21 mouse cellular contexts compared by ENCODE assay signal in the genomic region with DNA sequence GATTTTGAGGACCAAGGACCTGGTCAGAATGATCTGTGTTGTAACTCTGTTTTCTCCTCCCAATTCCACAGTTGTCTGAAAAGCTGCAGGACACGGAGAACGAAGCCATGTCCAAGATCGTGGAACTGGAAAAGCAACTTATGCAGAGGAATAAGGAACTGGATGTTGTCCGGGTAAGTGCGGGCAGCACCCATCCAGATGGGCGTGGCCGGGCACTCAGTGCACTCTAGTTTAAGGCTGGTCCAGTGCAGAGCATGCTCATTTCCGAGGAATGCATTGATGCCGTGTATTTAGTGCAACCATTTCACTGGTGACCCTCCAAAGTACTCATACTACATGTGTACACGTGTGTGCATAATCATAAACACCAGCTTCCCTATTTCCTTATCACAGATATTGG.
DNase-seq lines count a peak whose midpoint lies in the region; ATAC-seq lines count a peak whose summit lies in the region.
"Had no signal": no experiment of that assay in that cellular context is flagged by ENCODE, and none has a peak within 500 bp of the region (broad histone marks: within the 10 kb centered on the region; RNA-seq: fewer than 3 reads in every experiment).

No protein-coding gene starts in this region.

- H3K4me1 ChIP-seq in forebrain, embryonic 13.5 days = peaks cover 1% of the 10 kb centered on the region; the same call in 1 of the 2 replicates
- no peaks in the 10 kb centered on the region for H3K4me1 ChIP-seq in forebrain, embryonic 10.5 days
- no peaks in the 10 kb centered on the region for H3K4me1 ChIP-seq in intestine, embryonic 14.5 days (replicated peaks; ENCODE audit: control insufficient read depth, insufficient read depth, low read length)
- no peaks in the 10 kb centered on the region for H3K4me1 ChIP-seq in intestine, embryonic 15.5 days (replicated peaks)
- H3K4me1 ChIP-seq in forebrain, embryonic 16.5 days (replicated peaks; ENCODE audit: control insufficient read depth, insufficient read depth, low read length) = peaks cover 7% of the 10 kb centered on the region; the same call in 1 of the 2 replicates
- H3K4me1 ChIP-seq: embryonic facial prominence, embryonic 13.5 days; heart, embryonic 12.5 days had no signal

- no peak for DNase-seq in forebrain, embryonic 10.5 days (ENCODE audit: extremely low spot score, low spot score)
- DNase-seq in intestine, embryonic 14.5 days (ENCODE audit: low spot score) = peak; percentile 32
- peak; percentile 34 for DNase-seq in lung, postnatal 36 days
- DNase-seq in adrenal gland, postnatal 14 days = no peak
- no peak for DNase-seq in ovary, postnatal 10 days (ENCODE audit: low spot score)
- DNase-seq: adrenal gland, postnatal 10 days; B cell, adult 2 months; cerebellum, adult 18-20 months; cerebellum, adult 9-11 months; cerebellum, postnatal 36 days; gastrocnemius, postnatal 10 days; heart, postnatal 36 days had no signal

- peak; percentile 11; the same call in 1 of the 2 replicates for ATAC-seq in forebrain, embryonic 13.5 days
- ATAC-seq in intestine, embryonic 14.5 days (replicated peaks; ENCODE audit: low FRiP score, low TSS enrichment, low read depth) = no peak
- no peak for ATAC-seq in intestine, embryonic 15.5 days
- ATAC-seq in forebrain, embryonic 16.5 days = peak; percentile 13; the same call in 1 of the 2 replicates
- ATAC-seq: CD4-positive, CD25-positive, alpha-beta regulatory T cell, adult 4 months; hindbrain, embryonic 16.5 days; intestine, embryonic 16.5 days had no signal

- H3K4me2 ChIP-seq in forebrain, embryonic 13.5 days = no peak overlapping the region
- H3K4me2 ChIP-seq in intestine, embryonic 14.5 days (ENCODE audit: low read length) = no peak overlapping the region
- no peak overlapping the region for H3K4me2 ChIP-seq in intestine, embryonic 15.5 days (replicated peaks)
- no peak overlapping the region for H3K4me2 ChIP-seq in forebrain, embryonic 16.5 days (ENCODE audit: low read length)
- H3K4me2 ChIP-seq: embryonic facial prominence, embryonic 13.5 days; heart, embryonic 12.5 days had no signal

- no peaks in the 10 kb centered on the region for H3K27me3 ChIP-seq in forebrain, embryonic 13.5 days
- H3K27me3 ChIP-seq in forebrain, embryonic 10.5 days (ENCODE audit: poor library complexity, severe bottlenecking) = no peaks in the 10 kb centered on the region
- no peaks in the 10 kb centered on the region for H3K27me3 ChIP-seq in intestine, embryonic 14.5 days (replicated peaks; ENCODE audit: control insufficient read depth, insufficient read depth, low read length)
- H3K27me3 ChIP-seq in intestine, embryonic 15.5 days (replicated peaks) = no peaks in the 10 kb centered on the region
- H3K27me3 ChIP-seq in forebrain, embryonic 16.5 days (replicated peaks; ENCODE audit: control insufficient read depth, insufficient read depth, low read length) = no peaks in the 10 kb centered on the region
- H3K27me3 ChIP-seq: embryonic facial prominence, embryonic 13.5 days; heart, embryonic 12.5 days had no signal

- no peaks in the 10 kb centered on the region for H3K9me3 ChIP-seq in forebrain, embryonic 13.5 days (replicated peaks)
- no peaks in the 10 kb centered on the region for H3K9me3 ChIP-seq in forebrain, embryonic 10.5 days
- no peaks in the 10 kb centered on the region for H3K9me3 ChIP-seq in intestine, embryonic 14.5 days (ENCODE audit: control insufficient read depth, low read length)
- no peaks in the 10 kb centered on the region for H3K9me3 ChIP-seq in intestine, embryonic 15.5 days
- H3K9me3 ChIP-seq in forebrain, embryonic 16.5 days (ENCODE audit: control insufficient read depth, low read length) = no peaks in the 10 kb centered on the region
- H3K9me3 ChIP-seq: embryonic facial prominence, embryonic 13.5 days; G1E; heart, embryonic 12.5 days had no signal

- H3K4me3 ChIP-seq in forebrain, embryonic 13.5 days = no peak overlapping the region
- H3K4me3 ChIP-seq in forebrain, embryonic 10.5 days = no peak overlapping the region
- H3K4me3 ChIP-seq in intestine, embryonic 14.5 days (ENCODE audit: low read depth, low read length) = no peak overlapping the region
- no peak overlapping the region for H3K4me3 ChIP-seq in intestine, embryonic 15.5 days (replicated peaks)
- no peak overlapping the region for H3K4me3 ChIP-seq in forebrain, embryonic 16.5 days (replicated peaks; ENCODE audit: low read length)
- H3K4me3 ChIP-seq: embryonic facial prominence, embryonic 13.5 days; heart, embryonic 12.5 days had no signal

- no peak overlapping the region for H3K9ac ChIP-seq in forebrain, embryonic 13.5 days
- H3K9ac ChIP-seq in intestine, embryonic 14.5 days (ENCODE audit: low read length) = no peak overlapping the region
- no peak overlapping the region for H3K9ac ChIP-seq in intestine, embryonic 15.5 days
- H3K9ac ChIP-seq in forebrain, embryonic 16.5 days (replicated peaks; ENCODE audit: low read depth, low read length) = no peak overlapping the region
- H3K9ac ChIP-seq: embryonic facial prominence, embryonic 13.5 days; heart, embryonic 12.5 days had no signal

- H3K27ac ChIP-seq in forebrain, embryonic 13.5 days = no peak overlapping the region; the same call in 1 of the 2 replicates
- no peak overlapping the region for H3K27ac ChIP-seq in forebrain, embryonic 10.5 days
- H3K27ac ChIP-seq in intestine, embryonic 14.5 days (ENCODE audit: low read depth) = no peak overlapping the region
- no peak overlapping the region for H3K27ac ChIP-seq in intestine, embryonic 15.5 days
- H3K27ac ChIP-seq in forebrain, embryonic 16.5 days (ENCODE audit: low read length) = peak overlapping the region; percentile 63
- H3K27ac ChIP-seq: embryonic facial prominence, embryonic 13.5 days had no signal

- H3K36me3 ChIP-seq in forebrain, embryonic 13.5 days (ENCODE audit: poor library complexity, severe bottlenecking) = peaks cover 75% of the 10 kb centered on the region
- H3K36me3 ChIP-seq in forebrain, embryonic 10.5 days (replicated peaks) = peaks cover 88% of the 10 kb centered on the region
- peaks cover 44% of the 10 kb centered on the region for H3K36me3 ChIP-seq in intestine, embryonic 14.5 days (ENCODE audit: control insufficient read depth, insufficient read depth, low read length)
- peaks cover 5% of the 10 kb centered on the region; the same call in 1 of the 2 replicates for H3K36me3 ChIP-seq in intestine, embryonic 15.5 days
- peaks cover 15% of the 10 kb centered on the region for H3K36me3 ChIP-seq in forebrain, embryonic 16.5 days (ENCODE audit: control insufficient read depth, insufficient read depth)
- H3K36me3 ChIP-seq: G1E; heart, embryonic 12.5 days had no signal

- 95% methylated on average over 10 of the region's 10 CpGs for WGBS in forebrain, embryonic 13.5 days
- WGBS in forebrain, embryonic 10.5 days = 95% methylated on average over 10 of the region's 10 CpGs
- 90% methylated on average over 10 of the region's 10 CpGs for WGBS in intestine, embryonic 14.5 days
- 88% methylated on average over 10 of the region's 10 CpGs for WGBS in intestine, embryonic 15.5 days
- 95% methylated on average over 10 of the region's 10 CpGs for WGBS in forebrain, embryonic 16.5 days

Comparison
In these comparisons a context has a peak if more than half of its experiments do, and no peak if none do; other contexts are left out.
1. ATAC-seq: peak in forebrain, embryonic 13.5 days (single experiment) and forebrain, embryonic 16.5 days (single experiment); none in intestine, embryonic 14.5 days (single experiment) and intestine, embryonic 15.5 days (single experiment).
2. DNase-seq: peak in intestine, embryonic 14.5 days (single experiment) and lung, postnatal 36 days (single experiment); none in forebrain, embryonic 10.5 days (single experiment), adrenal gland, postnatal 14 days (single experiment) and ovary, postnatal 10 days (single experiment).